Mouse (Mus musculus) lung, postnatal 36 days (tissue): ENCODE results near the gene Rnaseh2b.

Experiments used
- DNase-seq: peaks from one replicate; pipeline ENCODE4 v3.0.0; 2022; ENCODE audit warnings: mixed read lengths

Gene Rnaseh2b

GRCm38 (mm10) chr14:62292488-62293339, at the start of gene Rnaseh2b, which contains the start of gene Dleu7:
Rnaseh2b (plus strand) TSS chr14:62292589.
Dleu7 (minus strand) TSS chr14:62293047.
- DNase-seq, result peak; percentile 5

- no peak for DNase-seq
Measured at GRCm38 (mm10) chr14:62243530-62243929, 48.9 kb upstream of the Rnaseh2b start.

GRCm38 (mm10) chr14:62245557-62245956, 46.8 kb upstream of the Rnaseh2b start:
- peak; percentile 49 for DNase-seq

GRCm38 (mm10) chr14:62248345-62248744, 44.0 kb upstream of the Rnaseh2b start:
- peak; percentile 27 for DNase-seq

- peak; percentile 36 for DNase-seq
Measured at GRCm38 (mm10) chr14:62248796-62249195, 43.6 kb upstream of the Rnaseh2b start.

GRCm38 (mm10) chr14:62249251-62249650, 43.1 kb upstream of the Rnaseh2b start:
- peak; percentile 13 for DNase-seq

- no peak for DNase-seq
Measured at GRCm38 (mm10) chr14:62250046-62250445, 42.3 kb upstream of the Rnaseh2b start.

GRCm38 (mm10) chr14:62251999-62252398, 40.4 kb upstream of the Rnaseh2b start:
- peak; percentile 76 for DNase-seq

GRCm38 (mm10) chr14:62254371-62254770, 38.0 kb upstream of the Rnaseh2b start:
- DNase-seq, result peak; percentile 11

- no peak for DNase-seq
Measured at GRCm38 (mm10) chr14:62256066-62256465, 36.3 kb upstream of the Rnaseh2b start.

GRCm38 (mm10) chr14:62258125-62258524, 34.3 kb upstream of the Rnaseh2b start:
- DNase-seq, result no peak

GRCm38 (mm10) chr14:62258978-62259536, 33.3 kb upstream of the Rnaseh2b start:
- DNase-seq, result peak; percentile 43

GRCm38 (mm10) chr14:62270698-62271396, 21.5 kb upstream of the Rnaseh2b start:
- DNase-seq, result no peak

- DNase-seq, result no peak
Measured at GRCm38 (mm10) chr14:62273604-62274003, 18.8 kb upstream of the Rnaseh2b start.

- no peak for DNase-seq
Measured at GRCm38 (mm10) chr14:62282974-62283373, 9.4 kb upstream of the Rnaseh2b start.

- DNase-seq, result no peak
Measured at GRCm38 (mm10) chr14:62288731-62289130, 3.7 kb upstream of the Rnaseh2b start.

- DNase-seq, result no peak
Measured at GRCm38 (mm10) chr14:62291406-62291987, 892 bp upstream of the Rnaseh2b start.

GRCm38 (mm10) chr14:62292166-62292487, 262 bp upstream of the Rnaseh2b start:
- DNase-seq, result no peak

GRCm38 (mm10) chr14:62298808-62299207, 6.4 kb downstream of the Rnaseh2b start:
- no peak for DNase-seq

GRCm38 (mm10) chr14:62300031-62300430, 7.6 kb downstream of the Rnaseh2b start:
- DNase-seq, result no peak

GRCm38 (mm10) chr14:62307555-62307954, 15.2 kb downstream of the Rnaseh2b start:
- DNase-seq, result no peak

- DNase-seq, result no peak
Measured at GRCm38 (mm10) chr14:62309026-62309425, 16.6 kb downstream of the Rnaseh2b start.

- no peak for DNase-seq
Measured at GRCm38 (mm10) chr14:62311672-62312071, 19.3 kb downstream of the Rnaseh2b start.
